In genomic region chr2:181286629-181287337, GRCm38 (mm10) we compare ENCODE assay signal across 8 mouse cellular contexts. TPM values are rescaled to one million over a fixed set of nuclear protein-coding genes. Genes with fewer than 3 reads are reported as not detected.
DNase-seq lines count a peak whose midpoint lies in the region; ATAC-seq lines count a peak whose summit lies in the region.

No protein-coding gene starts in this region.

- H3K27ac ChIP-seq in hindbrain, embryonic 11.5 days (ENCODE audit: low read depth, low read length): peak overlapping the region; percentile 97
- peak overlapping the region; percentile 97 for H3K27ac ChIP-seq in midbrain, embryonic 14.5 days (replicated peaks; ENCODE audit: low read depth, low read length)

- no peaks in the 10 kb centered on the region for H3K36me3 ChIP-seq in hindbrain, embryonic 11.5 days (ENCODE audit: control insufficient read depth, insufficient read depth, low read length)
- peaks cover 10% of the 10 kb centered on the region; the same call in 1 of the 2 replicates for H3K36me3 ChIP-seq in midbrain, embryonic 14.5 days (ENCODE audit: control insufficient read depth, insufficient read depth, low read length)

- no peaks in the 10 kb centered on the region for H3K9me3 ChIP-seq in hindbrain, embryonic 11.5 days (ENCODE audit: control insufficient read depth, low read length)
- no peaks in the 10 kb centered on the region for H3K9me3 ChIP-seq in midbrain, embryonic 14.5 days (ENCODE audit: control insufficient read depth, low read length)

- H3K27me3 ChIP-seq in hindbrain, embryonic 11.5 days (ENCODE audit: control insufficient read depth, insufficient read depth, low read length): no peaks in the 10 kb centered on the region
- no peaks in the 10 kb centered on the region for H3K27me3 ChIP-seq in midbrain, embryonic 14.5 days (ENCODE audit: control insufficient read depth, insufficient read depth, low read length)

- ATAC-seq in hindbrain, embryonic 11.5 days (ENCODE audit: low FRiP score): no peak
- no peak for ATAC-seq in midbrain, embryonic 14.5 days (ENCODE audit: low FRiP score, low TSS enrichment)

- H3K4me2 ChIP-seq in hindbrain, embryonic 11.5 days (replicated peaks; ENCODE audit: low read depth, low read length): peak overlapping the region; percentile 50
- H3K4me2 ChIP-seq in midbrain, embryonic 14.5 days (ENCODE audit: low read length): peak overlapping the region; percentile 72

- peak; percentile 15 for DNase-seq in kidney, adult 9 months
- DNase-seq in kidney, postnatal 36 days: no peak
- DNase-seq in NIH3T3 (ENCODE audit: low read depth): peak; percentile 30
- DNase-seq in hindbrain, embryonic 11.5 days (ENCODE audit: low spot score): no peak
- peak; percentile 10 for DNase-seq in midbrain, embryonic 14.5 days
- no peak for DNase-seq in ovary, postnatal 10 days (ENCODE audit: low spot score)
- no peak for DNase-seq in urinary bladder, postnatal 14 days (ENCODE audit: low spot score)
- DNase-seq in layer of hippocampus, postnatal 25 days (ENCODE audit: extremely low spot score in 1 of 2, low spot score in 1 of 2): no peak

- H3K4me3 ChIP-seq in hindbrain, embryonic 11.5 days (ENCODE audit: low read depth, low read length): peak overlapping the region; percentile 66
- H3K4me3 ChIP-seq in midbrain, embryonic 14.5 days (replicated peaks; ENCODE audit: low read depth, low read length): peak overlapping the region; percentile 66

- 61% methylated on average over 6 of the region's 6 CpGs for WGBS in hindbrain, embryonic 11.5 days
- 57% methylated on average over 6 of the region's 6 CpGs for WGBS in midbrain, embryonic 14.5 days

- H3K9ac ChIP-seq in hindbrain, embryonic 11.5 days (ENCODE audit: low read depth, low read length): peak overlapping the region; percentile 88
- H3K9ac ChIP-seq in midbrain, embryonic 14.5 days (replicated peaks; ENCODE audit: low read length): peak overlapping the region; percentile 82

- no peaks in the 10 kb centered on the region for H3K4me1 ChIP-seq in hindbrain, embryonic 11.5 days (replicated peaks; ENCODE audit: control insufficient read depth, insufficient read depth, low read length)
- peaks cover 15% of the 10 kb centered on the region for H3K4me1 ChIP-seq in midbrain, embryonic 14.5 days (ENCODE audit: control insufficient read depth, insufficient read depth, low read length)

RNA-seq across cellular contexts. Expression of gene Gmeb2, which starts 1.1 kb away (rescaled TPM):
- polyA plus RNA-seq in hindbrain, embryonic 11.5 days (2014; fragmentation: Nextera tagmentation; extraction: Ambion mirVana): 17.9 and 19.7 TPM in 2 replicates
- polyA plus RNA-seq in midbrain, embryonic 14.5 days (2014; fragmentation: Nextera tagmentation; extraction: Ambion mirVana): 15.7 and 19.5 TPM in 2 replicates
- 10 to 100 TPM; 16.7 to 21.1 TPM for total RNA-seq in layer of hippocampus, postnatal 25 days (2021)

RNA-seq across cellular contexts. Expression of gene Stmn3, which starts 27.5 kb away (rescaled TPM):
- polyA plus RNA-seq in hindbrain, embryonic 11.5 days (2014; fragmentation: Nextera tagmentation; extraction: Ambion mirVana): 426 and 432 TPM in 2 replicates
- 1,182 and 1,543 TPM in 2 replicates for polyA plus RNA-seq in midbrain, embryonic 14.5 days (2014; fragmentation: Nextera tagmentation; extraction: Ambion mirVana)
- 100 to 1,000 TPM; 567 to 677 TPM for total RNA-seq in layer of hippocampus, postnatal 25 days (2021)

RNA-seq across cellular contexts. Expression of gene Rtel1, which starts 32.8 kb away (rescaled TPM):
- 41.6 and 45.6 TPM in 2 replicates for polyA plus RNA-seq in hindbrain, embryonic 11.5 days (2014; fragmentation: Nextera tagmentation; extraction: Ambion mirVana)
- polyA plus RNA-seq in midbrain, embryonic 14.5 days (2014; fragmentation: Nextera tagmentation; extraction: Ambion mirVana): 40.3 and 46.9 TPM in 2 replicates
- total RNA-seq in layer of hippocampus, postnatal 25 days (2021): 10 to 100 TPM; 27.3 to 34.9 TPM

RNA-seq across cellular contexts. Expression of gene Helz2, which starts 45.0 kb away (rescaled TPM):
- 0.48 and 0.57 TPM in 2 replicates for polyA plus RNA-seq in hindbrain, embryonic 11.5 days (2014; fragmentation: Nextera tagmentation; extraction: Ambion mirVana)
- 0.19 and 0.39 TPM in 2 replicates for polyA plus RNA-seq in midbrain, embryonic 14.5 days (2014; fragmentation: Nextera tagmentation; extraction: Ambion mirVana)
- total RNA-seq in layer of hippocampus, postnatal 25 days (2021): 1 to 10 TPM; 1.8 to 2.1 TPM

Comparison
In these comparisons a context has a peak if more than half of its experiments do, and no peak if none do; other contexts are left out.
1. DNase-seq: peak in kidney, adult 9 months (single experiment), NIH3T3 (single experiment) and midbrain, embryonic 14.5 days (single experiment); none in kidney, postnatal 36 days (0 of 2), hindbrain, embryonic 11.5 days (single experiment), ovary, postnatal 10 days (single experiment), urinary bladder, postnatal 14 days (single experiment) and layer of hippocampus, postnatal 25 days (0 of 2).